Mouse (Mus musculus) embryonic fibroblast, embryonic 13.5 days (primary cell): ENCODE data around the gene Kcnd3. TPM values are rescaled to one million over a fixed set of nuclear protein-coding genes. Genes with fewer than 3 reads are reported as not detected.

ENCODE experiments used
- H3K27ac ChIP-seq: 2 replicates; pipeline ENCODE4 v1.5.1; 2012; ENCODE audit warnings: low read length, control low read depth, inconsistent platforms; ENCODE audit not compliant: insufficient read depth
- H3K4me1 ChIP-seq: 2 replicates; pipeline ENCODE4 v1.6.1; 2011; ENCODE audit warnings: low read length; ENCODE audit not compliant: control insufficient read depth, insufficient read depth
- H3K4me3 ChIP-seq: 2 replicates; pipeline ENCODE4 v1.5.1; 2011; ENCODE audit warnings: mild to moderate bottlenecking, control low read depth, low read length; ENCODE audit not compliant: insufficient read depth
- CTCF ChIP-seq: IDR thresholded peaks from 2 replicates; pipeline ENCODE4 v1.5.1; 2011; ENCODE audit warnings: mild to moderate bottlenecking, control low read depth, low read length, moderate library complexity, borderline replicate concordance; ENCODE audit not compliant: insufficient read depth
- POLR2A ChIP-seq: IDR thresholded peaks from 2 replicates; pipeline ENCODE4 v1.6.1; 2011; ENCODE audit warnings: low read depth, mild to moderate bottlenecking, control low read depth, low read length, moderate library complexity
- polyA plus RNA-seq: library from polyadenylated mRNA; stranded (reverse); fragments of >200 nt; gene quantifications from 2 replicates; pipeline ENCODE4 v1.2.4, GENCODE M21; 2011; ENCODE audit warnings: low read depth; ENCODE audit not compliant: missing spikeins, insufficient read length

The Kcnd3 gene
- polyA plus RNA-seq, 1 experiment = 0.25 TPM

GRCm38 (mm10) chr3:105412229-105412628 lies 39.9 kb upstream of the Kcnd3 start:
- Histone ChIP-seq H3K4me3 (no peak overlapping the region), H3K27ac (no peak overlapping the region), H3K4me1 (no peaks in the 10 kb centered on the region)
- TF ChIP-seq POLR2A (no peak), CTCF (no peak)

GRCm38 (mm10) chr3:105412681-105413080 lies 39.4 kb upstream of the Kcnd3 start:
- Histone ChIP-seq H3K27ac (no peak overlapping the region), H3K4me3 (no peak overlapping the region), H3K4me1 (no peaks in the 10 kb centered on the region)
- TF ChIP-seq POLR2A = no peak
- TF ChIP-seq CTCF = no peak

GRCm38 (mm10) chr3:105418441-105418840 lies 33.7 kb upstream of the Kcnd3 start:
- Histone ChIP-seq H3K4me3 (no peak overlapping the region), H3K4me1 (no peaks in the 10 kb centered on the region), H3K27ac (no peak overlapping the region)
- TF ChIP-seq POLR2A (no peak), CTCF (no peak)

GRCm38 (mm10) chr3:105422391-105422790 lies 29.7 kb upstream of the Kcnd3 start:
- Histone ChIP-seq H3K4me3 (no peak overlapping the region), H3K4me1 (no peaks in the 10 kb centered on the region), H3K27ac (no peak overlapping the region)
- TF ChIP-seq POLR2A (no peak), CTCF (no peak)

- H3K4me1 ChIP-seq = no peaks in the 10 kb centered on the region
- no peak overlapping the region for H3K4me3 ChIP-seq
- TF ChIP-seq CTCF (no peak), POLR2A (no peak)
- H3K27ac ChIP-seq = no peak overlapping the region
Measured at GRCm38 (mm10) chr3:105423427-105423826, 28.7 kb upstream of the Kcnd3 start.

GRCm38 (mm10) chr3:105428586-105428985 lies 23.5 kb upstream of the Kcnd3 start:
- H3K27ac ChIP-seq = no peak overlapping the region
- no peaks in the 10 kb centered on the region for H3K4me1 ChIP-seq
- no peak overlapping the region for H3K4me3 ChIP-seq
- no peak for TF ChIP-seq CTCF
- TF ChIP-seq POLR2A = no peak

- TF ChIP-seq CTCF (no peak), POLR2A (no peak)
- Histone ChIP-seq H3K4me3 (no peak overlapping the region), H3K4me1 (no peaks in the 10 kb centered on the region), H3K27ac (no peak overlapping the region)
Measured at GRCm38 (mm10) chr3:105436383-105436782, 15.7 kb upstream of the Kcnd3 start.

GRCm38 (mm10) chr3:105436971-105437370 lies 15.2 kb upstream of the Kcnd3 start:
- Histone ChIP-seq H3K4me1 (no peaks in the 10 kb centered on the region), H3K4me3 (no peak overlapping the region), H3K27ac (no peak overlapping the region)
- TF ChIP-seq POLR2A = no peak
- no peak for TF ChIP-seq CTCF

GRCm38 (mm10) chr3:105440873-105441495 lies 11.1 kb upstream of the Kcnd3 start:
- H3K4me1 ChIP-seq = no peaks in the 10 kb centered on the region
- no peak overlapping the region for H3K4me3 ChIP-seq
- no peak for TF ChIP-seq POLR2A
- TF ChIP-seq CTCF = no peak
- H3K27ac ChIP-seq = no peak overlapping the region

- Histone ChIP-seq H3K27ac (no peak overlapping the region), H3K4me1 (no peaks in the 10 kb centered on the region), H3K4me3 (no peak overlapping the region)
- TF ChIP-seq POLR2A (no peak), CTCF (no peak)
Measured at GRCm38 (mm10) chr3:105450641-105451470, 1.3 kb upstream of the Kcnd3 start.
